Mouse (Mus musculus): ENCODE measurements around the gene Tpsb2. TPM values are rescaled to one million over a fixed set of nuclear protein-coding genes. Genes with fewer than 3 reads are reported as not detected.
A peak's percentile ranks its signal among the peaks of the same experiment; 100 is the strongest.

Tpsb2 gene
- polyA plus RNA-seq, 1 experiment from 2014 or later, result 1.4 TPM

- ATAC-seq (ENCODE audit: insufficient number of reproducible peaks, insufficient read depth, low FRiP score, low read depth), result no peak
- H3K4me1 ChIP-seq (ENCODE audit: control insufficient read depth in 2 of 2, insufficient read depth in 2 of 2, low read length in 2 of 2), result peaks cover 7 to 11% of the 10 kb centered on the region in 2 experiments; a peak in 3 of 4 replicates
Measured at GRCm38 (mm10) chr17:25397804-25398519, 31.9 kb downstream of the Tpsb2 start.

DNA sequence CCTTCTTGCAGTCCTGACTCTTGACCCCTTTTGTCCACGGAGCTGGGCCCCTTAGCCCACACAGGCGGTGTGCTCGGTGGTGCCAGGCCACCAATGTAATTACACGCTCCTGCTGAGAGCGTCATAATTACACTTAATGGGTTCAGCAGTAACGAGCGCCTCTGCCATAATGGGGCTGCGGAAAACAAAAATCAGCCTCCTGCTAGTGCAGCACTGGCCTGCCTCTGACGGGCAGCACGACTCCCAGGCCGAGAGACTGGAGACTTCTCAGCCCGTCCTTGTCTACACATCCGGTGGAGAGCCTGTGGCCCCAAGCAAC, 32.4 kb downstream of the Tpsb2 start:
- WGBS, result 63% methylated on average over 13 of the region's 13 CpGs
- H3K27ac ChIP-seq (replicated peaks in 1 of 2; ENCODE audit: control insufficient read depth in 1 of 2, insufficient read depth in 1 of 2, low read depth in 2 of 2, low read length in 2 of 2), result no peak overlapping the region

More at GRCm38 (mm10) chr17:25397804-25398519, 31.9 kb downstream of the Tpsb2 start:
- 31% methylated on average over 14 of the region's 14 CpGs for WGBS
- Histone ChIP-seq H3K4me3 (ENCODE audit: control insufficient read depth in 1 of 2, insufficient read depth in 1 of 2, low read depth in 1 of 2, low read length in 2 of 2) (no peak overlapping the region), H3K27ac (replicated peaks in 1 of 2; ENCODE audit: control insufficient read depth in 1 of 2, insufficient read depth in 1 of 2, low read depth in 2 of 2, low read length in 2 of 2) (no peak overlapping the region), H3K27me3 (ENCODE audit: control insufficient read depth, insufficient read depth, low read length) (no peaks in the 10 kb centered on the region), H3K9ac (ENCODE audit: low read length) (no peak overlapping the region), H3K4me2 (ENCODE audit: low read length) (no peak overlapping the region), H3K9me3 (ENCODE audit: control insufficient read depth, low read length) (no peaks in the 10 kb centered on the region), H3K36me3 (ENCODE audit: control insufficient read depth, insufficient read depth, low read length) (peaks cover 39% of the 10 kb centered on the region)

DNA sequence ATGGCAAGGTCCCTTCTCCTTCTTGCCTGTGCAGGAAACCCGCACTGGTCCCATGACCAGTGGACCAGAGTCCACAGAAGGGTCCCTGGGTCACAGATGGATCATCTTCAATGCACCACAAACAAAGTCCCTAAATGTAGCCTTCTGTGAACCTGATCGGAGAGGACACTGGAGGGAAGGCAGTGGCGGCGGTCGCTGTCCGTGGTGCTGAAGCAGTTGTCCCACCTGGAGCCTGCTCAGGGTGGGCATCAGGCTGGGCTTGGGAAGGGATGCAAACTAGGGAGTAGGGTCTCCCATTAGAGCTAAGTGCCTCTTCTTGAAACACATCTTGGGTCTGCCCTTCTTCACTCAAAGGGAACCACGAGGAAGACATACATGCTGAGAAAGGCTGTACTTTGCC, 34.3 kb downstream of the Tpsb2 start:
- Histone ChIP-seq H3K36me3 (ENCODE audit: control insufficient read depth, insufficient read depth, low read length) (peaks cover 25% of the 10 kb centered on the region), H3K27me3 (ENCODE audit: control insufficient read depth, insufficient read depth, low read length) (no peaks in the 10 kb centered on the region), H3K4me2 (ENCODE audit: low read length) (no peak overlapping the region), H3K9me3 (ENCODE audit: control insufficient read depth, low read length) (no peaks in the 10 kb centered on the region), H3K9ac (ENCODE audit: low read length) (no peak overlapping the region), H3K27ac (replicated peaks in 1 of 2; ENCODE audit: control insufficient read depth in 1 of 2, insufficient read depth in 1 of 2, low read depth in 2 of 2, low read length in 2 of 2) (no peak overlapping the region), H3K4me1 (ENCODE audit: control insufficient read depth in 2 of 2, insufficient read depth in 2 of 2, low read length in 2 of 2) (peaks cover 16 to 22% of the 10 kb centered on the region in 2 experiments), H3K4me3 (ENCODE audit: control insufficient read depth in 1 of 2, insufficient read depth in 1 of 2, low read depth in 1 of 2, low read length in 2 of 2) (no peak overlapping the region)
- no peak for ATAC-seq (ENCODE audit: insufficient number of reproducible peaks, insufficient read depth, low FRiP score, low read depth)
- WGBS, result 14% methylated on average over 7 of the region's 7 CpGs

More for the DNA sequence above, 32.4 kb downstream of the Tpsb2 start:
- Histone ChIP-seq H3K4me2 (ENCODE audit: low read length) (no peak overlapping the region), H3K4me1 (ENCODE audit: control insufficient read depth in 2 of 2, insufficient read depth in 2 of 2, low read length in 2 of 2) (peaks cover 7 to 11% of the 10 kb centered on the region in 2 experiments; a peak in 3 of 4 replicates), H3K36me3 (ENCODE audit: control insufficient read depth, insufficient read depth, low read length) (peaks cover 34% of the 10 kb centered on the region), H3K9ac (ENCODE audit: low read length) (no peak overlapping the region), H3K9me3 (ENCODE audit: control insufficient read depth, low read length) (no peaks in the 10 kb centered on the region), H3K4me3 (ENCODE audit: control insufficient read depth in 1 of 2, insufficient read depth in 1 of 2, low read depth in 1 of 2, low read length in 2 of 2) (no peak overlapping the region), H3K27me3 (ENCODE audit: control insufficient read depth, insufficient read depth, low read length) (no peaks in the 10 kb centered on the region)
- ATAC-seq (ENCODE audit: insufficient number of reproducible peaks, insufficient read depth, low FRiP score, low read depth), result no peak

GRCm38 (mm10) chr17:25401491-25401890, 35.4 kb downstream of the Tpsb2 start:
- Histone ChIP-seq H3K4me2 (ENCODE audit: low read length) (no peak overlapping the region), H3K27me3 (ENCODE audit: control insufficient read depth, insufficient read depth, low read length) (no peaks in the 10 kb centered on the region), H3K36me3 (ENCODE audit: control insufficient read depth, insufficient read depth, low read length) (peaks cover 15% of the 10 kb centered on the region), H3K9me3 (ENCODE audit: control insufficient read depth, low read length) (no peaks in the 10 kb centered on the region), H3K4me3 (ENCODE audit: control insufficient read depth in 1 of 2, insufficient read depth in 1 of 2, low read depth in 1 of 2, low read length in 2 of 2) (no peak overlapping the region), H3K9ac (ENCODE audit: low read length) (no peak overlapping the region), H3K27ac (replicated peaks in 1 of 2; ENCODE audit: control insufficient read depth in 1 of 2, insufficient read depth in 1 of 2, low read depth in 2 of 2, low read length in 2 of 2) (no peak overlapping the region), H3K4me1 (ENCODE audit: control insufficient read depth in 2 of 2, insufficient read depth in 2 of 2, low read length in 2 of 2) (peaks cover 26 to 32% of the 10 kb centered on the region in 2 experiments)
- no peak for ATAC-seq (ENCODE audit: insufficient number of reproducible peaks, insufficient read depth, low FRiP score, low read depth)
- 49% methylated on average over 4 of the region's 4 CpGs for WGBS

- no peak for ATAC-seq (ENCODE audit: insufficient number of reproducible peaks, insufficient read depth, low FRiP score, low read depth)
- no peak overlapping the region for H3K4me2 ChIP-seq (ENCODE audit: low read length)
- peaks cover 7% of the 10 kb centered on the region for H3K36me3 ChIP-seq (ENCODE audit: control insufficient read depth, insufficient read depth, low read length)
- H3K9ac ChIP-seq (ENCODE audit: low read length), result no peak overlapping the region
- no peak overlapping the region for H3K4me3 ChIP-seq (ENCODE audit: control insufficient read depth in 1 of 2, insufficient read depth in 1 of 2, low read depth in 1 of 2, low read length in 2 of 2)
- no peaks in the 10 kb centered on the region for H3K27me3 ChIP-seq (ENCODE audit: control insufficient read depth, insufficient read depth, low read length)
- no peaks in the 10 kb centered on the region for H3K9me3 ChIP-seq (ENCODE audit: control insufficient read depth, low read length)
- H3K4me1 ChIP-seq (ENCODE audit: control insufficient read depth in 2 of 2, insufficient read depth in 2 of 2, low read length in 2 of 2), result peaks cover 32 to 39% of the 10 kb centered on the region in 2 experiments
- no peak overlapping the region for H3K27ac ChIP-seq (replicated peaks in 1 of 2; ENCODE audit: control insufficient read depth in 1 of 2, insufficient read depth in 1 of 2, low read depth in 2 of 2, low read length in 2 of 2)
- WGBS, result 86% methylated on average over 13 of the region's 13 CpGs
Measured at GRCm38 (mm10) chr17:25402224-25402623, 36.1 kb downstream of the Tpsb2 start.

- 0 out of 2 replicates have a peak, but pooled peaks cover 4% of the 10 kb centered on the region for H3K36me3 ChIP-seq (ENCODE audit: control insufficient read depth, insufficient read depth, low read length)
- H3K4me2 ChIP-seq (ENCODE audit: low read length), result no peak overlapping the region
- no peak overlapping the region for H3K4me3 ChIP-seq (ENCODE audit: control insufficient read depth in 1 of 2, insufficient read depth in 1 of 2, low read depth in 1 of 2, low read length in 2 of 2)
- H3K4me1 ChIP-seq (ENCODE audit: control insufficient read depth in 2 of 2, insufficient read depth in 2 of 2, low read length in 2 of 2), result peaks cover 39 to 48% of the 10 kb centered on the region in 2 experiments
- H3K27me3 ChIP-seq (ENCODE audit: control insufficient read depth, insufficient read depth, low read length), result no peaks in the 10 kb centered on the region
- H3K9me3 ChIP-seq (ENCODE audit: control insufficient read depth, low read length), result no peaks in the 10 kb centered on the region
- 57% methylated on average over 3 of the region's 3 CpGs for WGBS
- H3K27ac ChIP-seq (replicated peaks in 1 of 2; ENCODE audit: control insufficient read depth in 1 of 2, insufficient read depth in 1 of 2, low read depth in 2 of 2, low read length in 2 of 2), result no peak overlapping the region
- H3K9ac ChIP-seq (ENCODE audit: low read length), result no peak overlapping the region
- ATAC-seq (ENCODE audit: insufficient number of reproducible peaks, insufficient read depth, low FRiP score, low read depth), result no peak
Measured at GRCm38 (mm10) chr17:25404190-25404589, 38.1 kb downstream of the Tpsb2 start.

GRCm38 (mm10) chr17:25405224-25405895, 39.3 kb downstream of the Tpsb2 start:
- WGBS, result 2% methylated on average over 10 of the region's 10 CpGs
- 0 out of 2 replicates have a peak, but pooled peaks cover 4% of the 10 kb centered on the region for H3K36me3 ChIP-seq (ENCODE audit: control insufficient read depth, insufficient read depth, low read length)
- H3K9ac ChIP-seq (ENCODE audit: low read length), result peak overlapping the region; percentile 35
- no peak overlapping the region for H3K4me3 ChIP-seq (ENCODE audit: control insufficient read depth in 1 of 2, insufficient read depth in 1 of 2, low read depth in 1 of 2, low read length in 2 of 2)
- peak overlapping the region; percentile 60 to 69 for H3K27ac ChIP-seq (replicated peaks in 1 of 2; ENCODE audit: control insufficient read depth in 1 of 2, insufficient read depth in 1 of 2, low read depth in 2 of 2, low read length in 2 of 2)
- H3K9me3 ChIP-seq (ENCODE audit: control insufficient read depth, low read length), result no peaks in the 10 kb centered on the region
- H3K27me3 ChIP-seq (ENCODE audit: control insufficient read depth, insufficient read depth, low read length), result no peaks in the 10 kb centered on the region
- peak overlapping the region; percentile 9; the same call in 1 of the 2 replicates for H3K4me2 ChIP-seq (ENCODE audit: low read length)
- H3K4me1 ChIP-seq (ENCODE audit: control insufficient read depth in 2 of 2, insufficient read depth in 2 of 2, low read length in 2 of 2), result peaks cover 50 to 59% of the 10 kb centered on the region in 2 experiments
- peak; percentile 11; the same call in 1 of the 2 replicates for ATAC-seq (ENCODE audit: insufficient number of reproducible peaks, insufficient read depth, low FRiP score, low read depth)

Data from heart, embryonic 14.5 days (tissue).